Mouse (Mus musculus) kidney, embryonic 16.5 days (tissue): ENCODE data around the gene Lrrc4c. TPM values are rescaled to one million over a fixed set of nuclear protein-coding genes. Genes with fewer than 3 reads are reported as not detected.
A peak's percentile ranks its signal among the peaks of the same experiment; 100 is the strongest.

ENCODE experiments used
- ATAC-seq: fragments of 200-750 bp; cut with Nextera tagmentation; 2 replicates; pipeline ENCODE4 v1.8.0; 2017; ENCODE audit warnings: moderate TSS enrichment; ENCODE audit not compliant: low FRiP score, low TSS enrichment
- H3K27ac ChIP-seq: fragments of 300-500 bp; sonication (generic); 2 replicates; pipeline ENCODE4 v1.5.1; 2014; ENCODE audit warnings: low read length
- H3K27me3 ChIP-seq: fragments of 300-500 bp; sonication (generic); 2 replicates; pipeline ENCODE4 v1.6.1; 2014; ENCODE audit warnings: low read length, control low read depth, mixed read lengths; ENCODE audit not compliant: insufficient read depth
- H3K36me3 ChIP-seq: fragments of 300-500 bp; sonication (generic); 2 replicates; pipeline ENCODE4 v1.6.1; 2014; ENCODE audit warnings: low read length, control low read depth, mixed read lengths; ENCODE audit not compliant: insufficient read depth
- H3K4me1 ChIP-seq: fragments of 300-500 bp; sonication (generic); 2 replicates; pipeline ENCODE4 v1.6.1; 2014; ENCODE audit warnings: low read length, control low read depth, mixed read lengths; ENCODE audit not compliant: insufficient read depth
- H3K4me2 ChIP-seq: fragments of 300-500 bp; sonication (generic); replicated peaks from 2 replicates; pipeline ENCODE4 v1.6.1; 2014; ENCODE audit warnings: low read depth, low read length
- H3K4me3 ChIP-seq: fragments of 300-500 bp; sonication (generic); 2 replicates; pipeline ENCODE4 v1.5.1; 2014; ENCODE audit warnings: mild to moderate bottlenecking, low read length
- H3K9ac ChIP-seq: fragments of 300-500 bp; sonication (generic); replicated peaks from 2 replicates; pipeline ENCODE4 v1.6.1; 2014; ENCODE audit warnings: low read length
- H3K9me3 ChIP-seq: fragments of 300-500 bp; sonication (generic); 2 replicates; pipeline ENCODE4 v1.6.1; 2016; ENCODE audit warnings: low read length, control low read depth
- WGBS: fragments of 180-500 bp; shearing (Covaris S2); extraction: QIAGEN DNeasy Blood & Tissue Kit; methylation state at CpG from one replicate; pipeline ENCODE4 v1.1.7; 2014; 5-methylcytosine and 5-hydroxymethylcytosine counted together
- polyA plus RNA-seq: library from polyadenylated mRNA; unstranded; fragments of >200 nt; fragmentation: Nextera tagmentation; extraction: Ambion mirVana; gene quantifications from 2 replicates; pipeline ENCODE4 v1.2.1, GENCODE M21; 2015

Lrrc4c gene
- polyA plus RNA-seq, 1 experiment from 2014 or later, result 0.69 TPM

DNA sequence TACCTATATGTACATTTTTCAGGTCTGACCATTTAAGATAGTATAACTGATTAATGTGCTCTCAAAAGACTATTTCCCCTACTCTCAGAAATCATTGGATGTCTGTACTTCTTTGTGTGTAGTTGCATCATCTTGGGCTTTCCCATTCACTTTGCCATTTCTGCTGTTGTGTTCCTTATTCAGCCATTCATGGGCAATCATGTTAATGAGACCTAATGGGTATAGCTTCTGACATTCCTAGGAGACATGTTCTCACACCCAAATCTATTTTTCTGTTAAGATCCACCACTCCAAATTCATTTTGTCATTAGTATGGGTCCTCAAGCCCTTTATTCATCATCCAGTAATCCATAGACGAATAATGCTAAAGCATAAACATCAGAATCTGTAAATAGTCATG lies 1095.1 kb downstream of the Lrrc4c start:
- H3K4me3 ChIP-seq, result no peak overlapping the region
- no peak overlapping the region for H3K9ac ChIP-seq
- no peak for ATAC-seq
- no peak overlapping the region for H3K4me2 ChIP-seq
- H3K27ac ChIP-seq, result no peak overlapping the region
- no peaks in the 10 kb centered on the region for H3K4me1 ChIP-seq
- no peaks in the 10 kb centered on the region for H3K36me3 ChIP-seq
- no peaks in the 10 kb centered on the region for H3K27me3 ChIP-seq
- no peaks in the 10 kb centered on the region for H3K9me3 ChIP-seq
- WGBS, result 77% methylated on average over 1 of the region's 1 CpGs

DNA sequence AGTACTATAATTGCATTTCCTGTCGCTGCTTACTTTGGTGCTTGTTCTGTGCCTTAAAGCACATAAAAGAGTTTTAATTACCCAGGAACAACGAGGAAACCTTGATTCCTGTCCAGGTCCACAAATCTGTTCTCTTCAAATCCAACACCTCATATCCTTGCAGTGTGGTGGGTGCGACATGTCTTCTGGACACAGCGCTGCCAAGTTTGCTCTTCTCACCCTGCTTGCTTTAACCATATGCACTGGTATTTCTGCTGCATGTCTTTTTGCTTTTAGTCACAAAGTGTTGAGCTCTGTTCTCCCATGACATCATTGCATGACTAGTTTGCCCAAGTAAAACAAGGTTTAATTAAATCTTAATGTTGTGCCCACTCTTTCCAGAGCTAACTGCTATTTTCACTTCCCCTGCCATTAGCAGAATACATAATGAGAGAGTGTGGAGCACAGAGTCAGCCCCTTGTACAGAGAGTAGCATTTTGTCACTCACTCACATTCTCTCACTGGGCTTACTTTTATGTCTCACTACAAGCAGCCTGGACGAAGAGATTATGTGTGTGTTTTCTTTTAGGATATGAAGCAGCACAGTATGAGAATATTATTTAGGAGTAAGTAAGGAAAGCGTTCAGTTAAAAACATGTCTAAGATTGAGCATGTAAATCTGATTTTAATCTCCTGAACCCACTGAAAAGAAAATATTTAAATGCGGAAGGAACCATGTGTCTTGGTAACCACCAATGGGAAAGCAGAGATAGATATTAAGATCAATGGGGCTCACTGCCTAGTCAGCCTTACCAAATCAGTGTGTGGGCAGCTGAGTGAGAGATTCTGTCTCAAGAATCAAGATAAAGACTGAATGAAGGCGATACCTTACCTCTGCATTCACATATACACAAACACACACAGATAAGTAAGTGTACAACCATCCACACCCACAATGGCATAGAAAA lies 1096.7 kb downstream of the Lrrc4c start:
- Histone ChIP-seq H3K9ac (no peak overlapping the region), H3K9me3 (no peaks in the 10 kb centered on the region), H3K4me3 (no peak overlapping the region), H3K36me3 (no peaks in the 10 kb centered on the region), H3K27ac (no peak overlapping the region), H3K4me2 (no peak overlapping the region), H3K4me1 (no peaks in the 10 kb centered on the region), H3K27me3 (no peaks in the 10 kb centered on the region)
- no peak for ATAC-seq
- 78% methylated on average over 8 of the region's 8 CpGs for WGBS

DNA sequence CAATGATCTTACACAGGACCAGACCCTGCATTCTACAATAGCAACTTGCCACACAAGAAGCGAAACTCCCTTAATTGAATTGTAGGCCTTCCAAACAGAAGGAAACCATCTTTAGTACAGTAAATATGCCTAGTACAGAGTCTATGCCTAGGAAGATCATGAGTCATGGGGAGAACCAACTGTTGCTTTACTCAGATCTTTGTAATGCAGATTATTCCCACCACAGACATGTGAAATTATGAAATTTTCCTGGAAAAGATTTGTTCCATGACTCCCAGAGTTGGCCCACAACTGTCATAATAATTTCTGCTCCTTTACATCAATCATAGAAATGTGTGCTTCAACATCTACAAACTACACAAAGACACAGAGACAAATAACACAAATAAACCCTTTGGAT lies 1116.2 kb downstream of the Lrrc4c start:
- H3K4me2 ChIP-seq, result no peak overlapping the region
- no peak overlapping the region for H3K27ac ChIP-seq
- 88% methylated on average over 1 of the region's 1 CpGs for WGBS
- no peaks in the 10 kb centered on the region for H3K4me1 ChIP-seq
- H3K4me3 ChIP-seq, result no peak overlapping the region
- H3K36me3 ChIP-seq, result no peaks in the 10 kb centered on the region
- no peak for ATAC-seq
- no peak overlapping the region for H3K9ac ChIP-seq
- no peaks in the 10 kb centered on the region for H3K9me3 ChIP-seq
- no peaks in the 10 kb centered on the region for H3K27me3 ChIP-seq

DNA sequence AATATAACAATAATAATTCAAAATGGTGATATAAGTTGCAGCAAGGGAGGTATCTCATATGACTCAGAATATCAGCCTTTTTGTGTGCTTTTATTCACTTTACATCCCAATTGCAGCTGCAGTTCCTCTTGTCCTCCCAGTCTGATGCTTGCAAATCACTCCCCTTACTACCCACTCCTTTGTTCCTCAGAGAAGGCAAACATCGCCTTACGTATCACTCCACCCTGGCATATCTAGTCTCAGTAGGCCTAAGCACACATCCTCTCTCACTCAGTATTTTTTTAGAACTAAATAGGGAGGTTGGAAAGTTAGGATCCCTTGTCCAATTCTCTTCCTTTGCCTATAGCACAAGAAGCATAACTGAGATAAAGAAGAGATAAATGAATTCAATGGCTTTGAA lies 1117.6 kb downstream of the Lrrc4c start:
- no peaks in the 10 kb centered on the region for H3K36me3 ChIP-seq
- no peak overlapping the region for H3K27ac ChIP-seq
- no peak overlapping the region for H3K9ac ChIP-seq
- WGBS, result 81% methylated on average over 2 of the region's 2 CpGs
- no peaks in the 10 kb centered on the region for H3K27me3 ChIP-seq
- no peak overlapping the region for H3K4me3 ChIP-seq
- no peaks in the 10 kb centered on the region for H3K4me1 ChIP-seq
- ATAC-seq, result no peak
- no peak overlapping the region for H3K4me2 ChIP-seq
- no peaks in the 10 kb centered on the region for H3K9me3 ChIP-seq

DNA sequence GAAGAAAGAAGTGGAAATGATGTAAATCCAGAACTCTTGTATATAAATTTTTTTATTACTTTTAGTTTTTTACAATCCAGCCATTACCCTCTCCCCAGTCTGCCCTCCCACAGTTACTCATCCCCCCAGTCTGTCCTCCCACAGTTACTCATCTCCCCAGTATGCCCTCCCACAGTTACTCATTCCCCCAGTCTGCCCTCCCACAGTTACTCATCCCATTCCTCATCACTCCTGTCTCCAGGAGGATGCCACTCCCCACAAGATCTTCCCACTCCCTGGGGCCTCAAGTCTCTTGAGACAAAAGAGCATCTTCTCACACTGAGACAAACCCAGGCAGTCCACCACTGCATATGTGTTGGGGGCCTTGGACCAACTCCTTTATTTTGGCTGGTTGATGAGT lies 1119.8 kb downstream of the Lrrc4c start:
- H3K9me3 ChIP-seq, result no peaks in the 10 kb centered on the region
- H3K27ac ChIP-seq, result no peak overlapping the region
- H3K4me1 ChIP-seq, result no peaks in the 10 kb centered on the region
- H3K27me3 ChIP-seq, result no peaks in the 10 kb centered on the region
- ATAC-seq, result no peak
- no peaks in the 10 kb centered on the region for H3K36me3 ChIP-seq
- H3K9ac ChIP-seq, result no peak overlapping the region
- no peak overlapping the region for H3K4me2 ChIP-seq
- no peak overlapping the region for H3K4me3 ChIP-seq

DNA sequence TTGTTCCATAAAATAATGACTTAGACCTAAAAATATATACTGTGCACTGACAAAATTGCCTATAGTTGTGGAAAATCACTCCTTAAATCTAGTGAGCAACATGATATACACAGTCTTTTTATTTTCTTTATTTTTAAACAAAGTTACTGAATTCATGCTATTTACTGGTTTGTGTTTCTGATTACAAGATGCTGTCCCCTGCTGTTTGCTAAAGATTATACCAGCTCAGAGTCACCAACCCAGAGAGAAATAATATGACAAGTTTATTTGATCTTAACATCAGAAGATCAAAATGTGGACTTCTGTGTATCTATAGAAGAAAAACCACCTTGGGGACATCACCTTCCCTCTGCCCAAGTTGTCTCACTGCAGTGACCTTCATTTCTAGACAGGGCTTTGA lies 1145.6 kb downstream of the Lrrc4c start:
- Histone ChIP-seq H3K9ac (no peak overlapping the region), H3K27me3 (peaks cover 6% of the 10 kb centered on the region), H3K36me3 (no peaks in the 10 kb centered on the region), H3K9me3 (no peaks in the 10 kb centered on the region), H3K4me1 (no peaks in the 10 kb centered on the region), H3K4me3 (no peak overlapping the region), H3K27ac (no peak overlapping the region), H3K4me2 (no peak overlapping the region)
- no peak for ATAC-seq

DNA sequence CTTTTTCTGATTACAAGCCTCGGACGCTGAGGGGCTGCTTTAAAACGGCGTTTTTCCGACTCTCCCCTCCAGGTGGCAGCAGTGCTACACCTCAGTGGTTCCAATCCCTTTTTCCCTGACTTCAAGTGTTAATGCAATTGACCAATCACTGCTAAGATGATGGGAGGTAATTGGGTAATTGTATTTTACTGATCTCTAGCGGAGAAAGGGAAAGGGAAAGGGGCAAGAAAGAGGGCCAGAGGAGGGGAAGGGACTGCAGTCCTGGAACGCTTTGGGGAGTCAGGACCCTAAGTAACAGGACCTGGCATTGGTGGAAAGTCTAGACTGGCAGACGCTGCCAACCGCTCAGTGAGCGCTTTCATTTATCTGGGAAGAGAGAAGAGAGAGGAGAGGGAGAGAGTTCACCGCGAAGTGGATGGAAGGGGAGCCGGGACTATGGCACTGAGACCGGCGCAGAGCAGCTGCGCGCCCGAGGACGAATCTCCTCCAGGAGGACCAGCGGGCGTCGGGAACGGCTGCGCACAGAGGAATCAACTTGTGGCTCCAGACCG lies 1148.3 kb downstream of the Lrrc4c start:
- H3K4me1 ChIP-seq, result no peaks in the 10 kb centered on the region
- H3K9ac ChIP-seq, result peak overlapping the region; percentile 53
- peak; percentile 95 for ATAC-seq
- H3K9me3 ChIP-seq, result no peaks in the 10 kb centered on the region
- peak overlapping the region; percentile 56 for H3K4me3 ChIP-seq
- peaks cover 10% of the 10 kb centered on the region for H3K27me3 ChIP-seq
- peak overlapping the region; percentile 95 for H3K4me2 ChIP-seq
- under 1% methylated on average over 25 of the region's 25 CpGs for WGBS
- no peaks in the 10 kb centered on the region for H3K36me3 ChIP-seq
- peak overlapping the region; percentile 53 for H3K27ac ChIP-seq

DNA sequence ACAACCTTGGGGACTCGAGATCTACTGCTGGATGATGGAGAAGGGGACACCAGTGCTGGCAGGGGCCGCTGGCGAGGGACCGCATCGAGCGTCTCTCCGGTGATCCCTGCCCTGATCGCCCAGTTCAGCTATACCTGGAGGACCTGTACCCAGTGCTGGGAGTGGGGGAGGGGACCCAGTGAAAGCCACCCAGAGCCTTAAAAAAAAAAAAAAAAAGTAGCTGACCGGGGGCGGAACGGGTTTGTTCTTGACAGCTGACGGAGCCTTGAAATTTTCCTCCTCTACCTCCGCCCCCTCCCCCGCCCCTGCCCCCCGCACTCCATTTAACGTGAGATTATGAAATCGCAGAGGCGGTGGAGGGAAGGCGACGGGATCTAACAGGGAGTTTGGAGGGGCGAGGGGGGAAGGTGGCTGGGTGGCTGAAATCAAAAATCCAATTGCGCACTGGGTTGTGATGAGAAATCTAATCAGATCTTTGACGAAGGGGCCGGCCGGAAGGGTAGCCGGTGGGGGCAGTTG lies 1149.1 kb downstream of the Lrrc4c start:
- Histone ChIP-seq H3K9ac (peak overlapping the region; percentile 58), H3K27ac (no peak overlapping the region), H3K36me3 (no peaks in the 10 kb centered on the region), H3K4me3 (peak overlapping the region; percentile 56), H3K4me2 (peak overlapping the region; percentile 95), H3K27me3 (peaks cover 10% of the 10 kb centered on the region), H3K4me1 (no peaks in the 10 kb centered on the region), H3K9me3 (no peaks in the 10 kb centered on the region)
- ATAC-seq, result peak; percentile 85
- WGBS, result under 1% methylated on average over 26 of the region's 26 CpGs

DNA sequence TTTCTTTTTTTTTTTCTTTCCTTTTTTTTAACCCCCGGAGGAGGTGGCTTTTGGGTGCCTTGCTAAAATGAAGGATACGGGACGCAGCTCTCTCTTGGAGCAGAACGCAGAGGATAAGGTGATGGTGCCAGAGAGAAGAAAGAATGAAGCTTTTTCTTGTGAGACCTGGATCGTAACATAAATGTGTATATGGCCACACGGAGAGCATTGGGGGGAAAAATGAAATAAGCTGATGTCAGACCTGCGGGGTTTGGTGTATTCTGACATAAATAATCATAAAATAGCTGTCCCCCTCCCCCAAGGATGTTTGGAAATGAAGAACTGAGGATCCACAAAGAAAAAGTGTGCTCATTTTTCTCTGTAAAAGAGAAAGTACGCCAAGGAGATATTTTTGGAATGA lies 1149.7 kb downstream of the Lrrc4c start:
- 8% methylated on average over 8 of the region's 8 CpGs for WGBS
- Histone ChIP-seq H3K27me3 (peaks cover 10% of the 10 kb centered on the region), H3K27ac (no peak overlapping the region), H3K4me1 (no peaks in the 10 kb centered on the region), H3K9me3 (no peaks in the 10 kb centered on the region), H3K9ac (peak overlapping the region; percentile 19; the same call in 1 of the 2 replicates), H3K4me3 (peak overlapping the region; percentile 56), H3K4me2 (peak overlapping the region; percentile 95), H3K36me3 (no peaks in the 10 kb centered on the region)
- ATAC-seq, result no peak

DNA sequence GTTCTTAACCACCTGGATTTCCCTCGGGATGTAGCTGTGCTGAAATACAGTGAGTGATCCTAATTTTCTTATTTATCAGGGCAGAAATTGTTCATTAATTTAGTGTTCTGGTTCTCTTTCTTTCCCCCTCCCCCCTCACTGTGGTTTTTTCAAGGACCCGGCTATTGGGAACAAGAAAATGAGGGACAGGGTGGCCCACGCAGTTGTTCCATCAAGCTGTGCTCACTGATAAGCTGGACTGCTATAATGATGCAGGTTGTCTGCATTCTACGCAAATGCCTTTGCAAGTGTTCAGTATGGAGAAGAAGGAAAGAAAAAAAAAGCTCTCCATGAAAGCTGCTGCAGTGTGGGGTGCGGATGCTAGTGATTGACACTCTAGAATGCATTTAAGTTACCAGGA lies 1150.4 kb downstream of the Lrrc4c start:
- Histone ChIP-seq H3K4me2 (peak overlapping the region; percentile 95), H3K4me1 (no peaks in the 10 kb centered on the region), H3K36me3 (no peaks in the 10 kb centered on the region), H3K27me3 (peaks cover 10% of the 10 kb centered on the region), H3K27ac (no peak overlapping the region), H3K9ac (no peak overlapping the region), H3K4me3 (no peak overlapping the region), H3K9me3 (no peaks in the 10 kb centered on the region)
- 48% methylated on average over 5 of the region's 5 CpGs for WGBS
- ATAC-seq, result no peak
